In genomic region chr6:71494341-71495020, GRCm38 (mm10) we compare ENCODE assay signal across 8 mouse cellular contexts. TPM values are rescaled to one million over a fixed set of nuclear protein-coding genes. Genes with fewer than 3 reads are reported as not detected.
DNase-seq lines count a peak whose midpoint lies in the region; ATAC-seq and TF ChIP-seq lines count a peak whose summit lies in the region.

No protein-coding gene starts in this region.

- no peaks in the 10 kb centered on the region for H3K36me3 ChIP-seq in ES-E14 (ENCODE audit: control insufficient read depth, insufficient read depth, low read length, poor library complexity, severe bottlenecking)
- peaks cover 14% of the 10 kb centered on the region; the same call in 1 of the 2 replicates for H3K36me3 ChIP-seq in embryonic facial prominence, embryonic 14.5 days (ENCODE audit: control insufficient read depth, insufficient read depth, low read length)
- H3K36me3 ChIP-seq in heart, embryonic 14.5 days (ENCODE audit: control insufficient read depth, insufficient read depth, low read length): peaks cover 28% of the 10 kb centered on the region
- peaks cover 15% of the 10 kb centered on the region for H3K36me3 ChIP-seq in liver, postnatal 0 days (replicated peaks; ENCODE audit: insufficient read depth, low read length)
- H3K36me3 ChIP-seq in neural tube, embryonic 12.5 days: no peaks in the 10 kb centered on the region

- in situ Hi-C loops in ES-E14 (cut with MboI; ENCODE audit: low sequenced_read_pairs in 2 of 2, unreplicated experiment in 2 of 2): no loop called here

- no peak; the same call in 1 of the 2 replicates for TF ChIP-seq POLR2A in bone marrow macrophage, adult 2 months (IDR thresholded peaks at IDR 0.05; ENCODE audit: borderline replicate concordance, low read depth, low read length)

- TF ChIP-seq CTCF in bone marrow macrophage, adult 2 months (IDR thresholded peaks at IDR 0.05; ENCODE audit: low read depth, low read length): no peak
- TF ChIP-seq CTCF in liver, postnatal 0 days (IDR thresholded peaks at IDR 0.05; ENCODE audit: low read depth): no peak

- H3K9me3 ChIP-seq in ES-E14 (ENCODE audit: control insufficient read depth, insufficient read depth, low read depth, low read length): no peaks in the 10 kb centered on the region
- no peaks in the 10 kb centered on the region for H3K9me3 ChIP-seq in embryonic facial prominence, embryonic 14.5 days (ENCODE audit: control insufficient read depth, low read length)
- H3K9me3 ChIP-seq in heart, embryonic 14.5 days (ENCODE audit: control insufficient read depth, low read length): no peaks in the 10 kb centered on the region
- no peaks in the 10 kb centered on the region for H3K9me3 ChIP-seq in liver, postnatal 0 days (ENCODE audit: low read length)
- H3K9me3 ChIP-seq in neural tube, embryonic 12.5 days: no peaks in the 10 kb centered on the region

- H3K4me3 ChIP-seq in ES-E14 (ENCODE audit: insufficient read depth in 1 of 2, low read depth in 1 of 2, low read length in 2 of 2, poor library complexity in 1 of 2, severe bottlenecking in 1 of 2): peak overlapping the region; percentile 75 to 82
- H3K4me3 ChIP-seq in bone marrow macrophage, adult 2 months (ENCODE audit: insufficient read depth, low read length): peak overlapping the region; percentile 91
- H3K4me3 ChIP-seq in embryonic facial prominence, embryonic 14.5 days (ENCODE audit: low read depth, low read length): peak overlapping the region; percentile 85
- peak overlapping the region; percentile 66 to 83 for H3K4me3 ChIP-seq in heart, embryonic 14.5 days (ENCODE audit: control insufficient read depth in 1 of 2, insufficient read depth in 1 of 2, low read depth in 1 of 2, low read length in 2 of 2)
- peak overlapping the region; percentile 95 for H3K4me3 ChIP-seq in liver, postnatal 0 days (ENCODE audit: low read depth, low read length)
- H3K4me3 ChIP-seq in neural tube, embryonic 12.5 days: peak overlapping the region; percentile 92

- H3K27ac ChIP-seq in ES-E14 (ENCODE audit: insufficient read depth, low read depth, low read length, poor library complexity, severe bottlenecking): no peak overlapping the region
- H3K27ac ChIP-seq in bone marrow macrophage, adult 2 months (ENCODE audit: insufficient read depth, low read depth, low read length): peak overlapping the region; percentile 93
- H3K27ac ChIP-seq in embryonic facial prominence, embryonic 14.5 days (replicated peaks; ENCODE audit: low read depth, low read length): peak overlapping the region; percentile 99
- peak overlapping the region; percentile 94 to 97 for H3K27ac ChIP-seq in heart, embryonic 14.5 days (replicated peaks in 1 of 2; ENCODE audit: control insufficient read depth in 1 of 2, insufficient read depth in 1 of 2, low read depth in 2 of 2, low read length in 2 of 2)
- peak overlapping the region; percentile 100 for H3K27ac ChIP-seq in liver, postnatal 0 days (ENCODE audit: low read depth)
- H3K27ac ChIP-seq in neural tube, embryonic 12.5 days: peak overlapping the region; percentile 98

- peak overlapping the region; percentile 87 for H3K9ac ChIP-seq in ES-E14 (ENCODE audit: insufficient read depth, low read depth, low read length, poor library complexity, severe bottlenecking)
- peak overlapping the region; percentile 99 for H3K9ac ChIP-seq in embryonic facial prominence, embryonic 14.5 days (ENCODE audit: low read depth, low read length)
- H3K9ac ChIP-seq in heart, embryonic 14.5 days (ENCODE audit: low read length): peak overlapping the region; percentile 90
- peak overlapping the region; percentile 99 for H3K9ac ChIP-seq in liver, postnatal 0 days (replicated peaks)
- peak overlapping the region; percentile 98 for H3K9ac ChIP-seq in neural tube, embryonic 12.5 days

- TF ChIP-seq EP300 in liver, postnatal 0 days (IDR thresholded peaks at IDR 0.05; ENCODE audit: low read depth): no peak

- DNase-seq in ES-E14 (ENCODE audit: low read depth, low spot score): no peak
- peak; percentile 36 for DNase-seq in embryonic facial prominence, embryonic 14.5 days (ENCODE audit: low spot score)
- DNase-seq in kidney, postnatal 14 days: peak; percentile 60
- DNase-seq in liver, postnatal 0 days: peak; percentile 64
- peak; percentile 31 to 35 for DNase-seq in thymus, postnatal 10 days (ENCODE audit: low spot score in 2 of 2)

- under 1% methylated on average over 29 of the region's 46 CpGs for WGBS in embryonic facial prominence, embryonic 14.5 days
- whole genome bisulfite sequencing in heart, embryonic 14.5 days: under 1% methylated on average over 45 of the region's 46 CpGs
- under 1% methylated on average over 37 of the region's 46 CpGs for WGBS in liver, postnatal 0 days (ENCODE audit: insufficient replicate concordance)
- WGBS in neural tube, embryonic 12.5 days: under 1% methylated on average over 46 of the region's 46 CpGs

- H3K4me1 ChIP-seq in ES-E14 (ENCODE audit: control insufficient read depth in 2 of 2, insufficient read depth in 2 of 2, low read length in 2 of 2, poor library complexity in 1 of 2): peaks cover 0 to 5% of the 10 kb centered on the region in 2 experiments; a peak in 1 of 4 replicates
- H3K4me1 ChIP-seq in bone marrow macrophage, adult 2 months (ENCODE audit: control insufficient read depth, insufficient read depth, low read length): peaks cover 6% of the 10 kb centered on the region
- H3K4me1 ChIP-seq in embryonic facial prominence, embryonic 14.5 days (ENCODE audit: control insufficient read depth, insufficient read depth, low read length): peaks cover 18% of the 10 kb centered on the region
- peaks cover 0 to 18% of the 10 kb centered on the region in 2 experiments; a peak in 2 of 4 replicates for H3K4me1 ChIP-seq in heart, embryonic 14.5 days (ENCODE audit: control insufficient read depth in 2 of 2, insufficient read depth in 2 of 2, low read length in 2 of 2)
- H3K4me1 ChIP-seq in liver, postnatal 0 days (ENCODE audit: insufficient read depth): peaks cover 10% of the 10 kb centered on the region
- H3K4me1 ChIP-seq in neural tube, embryonic 12.5 days: peaks cover 8% of the 10 kb centered on the region

- H3K4me2 ChIP-seq in embryonic facial prominence, embryonic 14.5 days (ENCODE audit: low read depth, low read length): peak overlapping the region; percentile 80
- peak overlapping the region; percentile 78 for H3K4me2 ChIP-seq in heart, embryonic 14.5 days (ENCODE audit: low read length)
- H3K4me2 ChIP-seq in liver, postnatal 0 days (ENCODE audit: low read depth, low read length): peak overlapping the region; percentile 90
- peak overlapping the region; percentile 74 for H3K4me2 ChIP-seq in neural tube, embryonic 12.5 days (replicated peaks)

- ATAC-seq in embryonic facial prominence, embryonic 14.5 days (ENCODE audit: low read depth): peak; percentile 20
- ATAC-seq in heart, embryonic 14.5 days (ENCODE audit: insufficient number of reproducible peaks, insufficient read depth, low FRiP score, low read depth): peak; percentile 51
- peak; percentile 28 for ATAC-seq in liver, postnatal 0 days
- ATAC-seq in neural tube, embryonic 12.5 days (ENCODE audit: low FRiP score, low read depth): peak; percentile 3

- no peaks in the 10 kb centered on the region for H3K27me3 ChIP-seq in embryonic facial prominence, embryonic 14.5 days (replicated peaks; ENCODE audit: control insufficient read depth, insufficient read depth, low read length)
- H3K27me3 ChIP-seq in heart, embryonic 14.5 days (ENCODE audit: control insufficient read depth, insufficient read depth, low read length): no peaks in the 10 kb centered on the region
- H3K27me3 ChIP-seq in liver, postnatal 0 days (ENCODE audit: insufficient read depth, low read length): no peaks in the 10 kb centered on the region
- no peaks in the 10 kb centered on the region for H3K27me3 ChIP-seq in neural tube, embryonic 12.5 days (replicated peaks)

TF ChIP-seq in ES-E14, 5 proteins besides CTCF, POLR2A, EP300 and RAD21:
- TF ChIP-seq CHD2 (IDR thresholded peaks at IDR 0.05; ENCODE audit: low read depth, low read length): no peak
- TF ChIP-seq ZC3H11A (IDR thresholded peaks at IDR 0.05; ENCODE audit: borderline replicate concordance, low read depth, low read length): no peak
- no peak for TF ChIP-seq HCFC1 (IDR thresholded peaks at IDR 0.05; ENCODE audit: borderline replicate concordance, insufficient read depth, low read length)
- TF ChIP-seq ZNF384 (IDR thresholded peaks at IDR 0.05; ENCODE audit: low read depth, low read length): no peak
- no peak for TF ChIP-seq MAFK (IDR thresholded peaks at IDR 0.05; ENCODE audit: insufficient read depth, low read depth, low read length)
TF ChIP-seq in ES-E14: peak in this region for 0.

RNA-seq across cellular contexts. Expression of gene Rnf103, which starts 0.8 kb away (rescaled TPM):
- total RNA-seq in ES-E14 (2012; rRNA removed): 4.7 and 7.3 TPM in 2 replicates
- 27.2 and 29.2 TPM in 2 replicates for polyA plus RNA-seq in bone marrow macrophage, adult 2 months (2012; ENCODE audit: insufficient read depth, insufficient read length, missing spikeins)
- 20.7 and 21.2 TPM in 2 replicates for polyA plus RNA-seq in embryonic facial prominence, embryonic 14.5 days (2014; fragmentation: Nextera tagmentation; extraction: Ambion mirVana)
- polyA plus RNA-seq in heart, embryonic 14.5 days (2014; fragmentation: Nextera tagmentation; extraction: Ambion mirVana): 18.9 and 21.7 TPM in 2 replicates
- polyA plus RNA-seq in liver, postnatal 0 days (2015; fragmentation: Nextera tagmentation; extraction: Ambion mirVana): 24.0 and 28.0 TPM in 2 replicates
- polyA plus RNA-seq in neural tube, embryonic 12.5 days (2016; fragmentation: Nextera tagmentation; extraction: Ambion mirVana): 27.0 and 28.4 TPM in 2 replicates

RNA-seq across cellular contexts. Expression of gene Chmp3, which starts 49.1 kb away (rescaled TPM):
- total RNA-seq in ES-E14 (2012; rRNA removed): 42.6 and 55.8 TPM in 2 replicates
- 226 and 254 TPM in 2 replicates for polyA plus RNA-seq in bone marrow macrophage, adult 2 months (2012; ENCODE audit: insufficient read depth, insufficient read length, missing spikeins)
- polyA plus RNA-seq in embryonic facial prominence, embryonic 14.5 days (2014; fragmentation: Nextera tagmentation; extraction: Ambion mirVana): 69.6 and 70.3 TPM in 2 replicates
- polyA plus RNA-seq in heart, embryonic 14.5 days (2014; fragmentation: Nextera tagmentation; extraction: Ambion mirVana): 65.6 and 67.3 TPM in 2 replicates
- 32.8 and 34.9 TPM in 2 replicates for polyA plus RNA-seq in liver, postnatal 0 days (2015; fragmentation: Nextera tagmentation; extraction: Ambion mirVana)
- 52.2 and 59.5 TPM in 2 replicates for polyA plus RNA-seq in neural tube, embryonic 12.5 days (2016; fragmentation: Nextera tagmentation; extraction: Ambion mirVana)

RNA-seq across cellular contexts. Expression of gene Rmnd5a, which starts 54.0 kb away (rescaled TPM):
- 44.6 and 52.3 TPM in 2 replicates for total RNA-seq in ES-E14 (2012; rRNA removed)
- 52.9 and 59.1 TPM in 2 replicates for polyA plus RNA-seq in bone marrow macrophage, adult 2 months (2012; ENCODE audit: insufficient read depth, insufficient read length, missing spikeins)
- polyA plus RNA-seq in embryonic facial prominence, embryonic 14.5 days (2014; fragmentation: Nextera tagmentation; extraction: Ambion mirVana): 8.3 and 9.6 TPM in 2 replicates
- 7.4 and 8.6 TPM in 2 replicates for polyA plus RNA-seq in heart, embryonic 14.5 days (2014; fragmentation: Nextera tagmentation; extraction: Ambion mirVana)
- 6.3 and 6.6 TPM in 2 replicates for polyA plus RNA-seq in liver, postnatal 0 days (2015; fragmentation: Nextera tagmentation; extraction: Ambion mirVana)
- 15.2 and 17.4 TPM in 2 replicates for polyA plus RNA-seq in neural tube, embryonic 12.5 days (2016; fragmentation: Nextera tagmentation; extraction: Ambion mirVana)
